Mouse (Mus musculus) midbrain, embryonic 11.5 days (tissue): Measurements from ENCODE around the gene Stard13. TPM values are rescaled to one million over a fixed set of nuclear protein-coding genes. Genes with fewer than 3 reads are reported as not detected.

Source experiments
- ATAC-seq: fragments of 200-750 bp; cut with Nextera tagmentation; 2 replicates; pipeline ENCODE4 v1.8.0; 2017; ENCODE audit warnings: moderate TSS enrichment, moderate library complexity; ENCODE audit not compliant: low FRiP score
- DNase-seq: peaks from one replicate; pipeline ENCODE4 v3.0.0; 2015; ENCODE audit warnings: low spot score; ENCODE audit errors: missing footprints
- H3K27ac ChIP-seq: fragments of 300-500 bp; sonication (generic); 2 replicates; pipeline ENCODE4 v1.5.1; 2014; ENCODE audit warnings: low read depth, low read length
- H3K27me3 ChIP-seq: fragments of 300-500 bp; sonication (generic); 2 replicates; pipeline ENCODE4 v1.6.1; 2014; ENCODE audit warnings: mild to moderate bottlenecking, low read length, moderate library complexity, mixed read lengths; ENCODE audit not compliant: control insufficient read depth, insufficient read depth
- H3K36me3 ChIP-seq: fragments of 300-500 bp; sonication (generic); 2 replicates; pipeline ENCODE4 v1.6.1; 2014; ENCODE audit warnings: mild to moderate bottlenecking, low read length, moderate library complexity, mixed read lengths; ENCODE audit not compliant: control insufficient read depth, insufficient read depth
- H3K4me1 ChIP-seq: fragments of 300-500 bp; sonication (generic); 2 replicates; pipeline ENCODE4 v1.6.1; 2014; ENCODE audit warnings: low read length; ENCODE audit not compliant: control insufficient read depth, insufficient read depth
- H3K4me2 ChIP-seq: fragments of 300-500 bp; sonication (generic); 2 replicates; pipeline ENCODE4 v1.6.1; 2014; ENCODE audit warnings: mild to moderate bottlenecking, moderate library complexity
- H3K4me3 ChIP-seq: fragments of 300-500 bp; sonication (generic); 2 replicates; pipeline ENCODE4 v1.5.1; 2014; ENCODE audit warnings: low read depth, low read length
- H3K9ac ChIP-seq: fragments of 300-500 bp; sonication (generic); 2 replicates; pipeline ENCODE4 v1.6.1; 2014; ENCODE audit warnings: low read length
- H3K9me3 ChIP-seq: fragments of 300-500 bp; sonication (generic); 2 replicates; pipeline ENCODE4 v1.6.1; 2016; ENCODE audit warnings: low read length; ENCODE audit not compliant: control insufficient read depth
- WGBS: fragments of 180-500 bp; shearing (Covaris S2); extraction: QIAGEN DNeasy Blood & Tissue Kit; methylation state at CpG from one replicate; pipeline ENCODE4 v1.1.7; 2014; 5-methylcytosine and 5-hydroxymethylcytosine counted together
- polyA plus RNA-seq: library from polyadenylated mRNA; unstranded; fragments of >200 nt; fragmentation: Nextera tagmentation; extraction: Ambion mirVana; gene quantifications from 2 replicates; pipeline ENCODE4 v1.2.1, GENCODE M21; 2014

The Stard13 gene
- polyA plus RNA-seq, 1 experiment from 2014 or later: 2.9 TPM

DNA sequence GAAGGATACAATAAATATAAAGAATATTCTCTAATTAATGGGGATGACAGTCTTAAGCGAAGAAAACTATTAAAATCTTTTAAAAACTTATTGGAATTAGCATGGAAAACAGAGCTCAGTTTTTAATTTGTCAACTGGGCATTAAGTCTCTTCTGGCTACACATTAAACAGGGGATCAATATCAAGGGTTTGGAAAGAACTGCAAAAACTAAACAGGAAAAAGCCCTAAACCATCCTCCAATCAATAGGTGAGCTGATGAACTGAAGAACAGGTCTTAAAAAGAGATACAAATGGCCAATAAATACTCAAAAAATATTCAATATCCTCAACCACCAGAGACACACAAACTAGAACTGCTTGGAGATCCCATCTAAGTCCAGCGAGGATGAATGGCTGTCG, 56.5 kb downstream of the Stard13 start:
- no peak overlapping the region for H3K4me3 ChIP-seq
- H3K9ac ChIP-seq: no peak overlapping the region
- DNase-seq: no peak
- H3K9me3 ChIP-seq: no peaks in the 10 kb centered on the region
- no peak for ATAC-seq
- no peak overlapping the region for H3K4me2 ChIP-seq
- 90% methylated on average over 3 of the region's 3 CpGs for WGBS
- H3K36me3 ChIP-seq: no peaks in the 10 kb centered on the region
- no peaks in the 10 kb centered on the region for H3K4me1 ChIP-seq
- H3K27me3 ChIP-seq: no peaks in the 10 kb centered on the region
- H3K27ac ChIP-seq: no peak overlapping the region

DNA sequence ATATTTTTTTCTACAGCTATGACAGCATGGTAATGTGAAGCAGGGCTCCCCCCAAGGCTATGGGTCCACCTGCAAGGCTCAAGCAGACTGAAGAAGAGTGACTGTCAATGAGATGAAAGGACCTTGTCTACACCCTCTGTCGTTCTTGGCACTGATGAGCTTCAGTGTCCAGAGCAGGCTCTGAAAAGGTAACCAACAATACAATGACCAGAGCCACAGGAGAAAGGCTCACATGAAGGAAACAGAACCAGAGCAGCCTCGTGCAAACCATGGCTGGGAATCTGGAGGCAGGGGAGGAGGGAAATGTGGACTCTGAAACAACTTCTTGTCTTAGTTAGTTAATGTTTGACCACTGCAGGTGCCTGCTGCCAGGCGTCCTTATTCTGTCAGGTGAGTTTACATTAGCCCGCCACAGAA, 57.7 kb downstream of the Stard13 start:
- no peaks in the 10 kb centered on the region for H3K9me3 ChIP-seq
- no peak overlapping the region for H3K4me3 ChIP-seq
- H3K36me3 ChIP-seq: no peaks in the 10 kb centered on the region
- H3K4me1 ChIP-seq: no peaks in the 10 kb centered on the region
- WGBS: 83% methylated on average over 4 of the region's 4 CpGs
- DNase-seq (no peak), ATAC-seq (no peak)
- no peak overlapping the region for H3K4me2 ChIP-seq
- no peak overlapping the region for H3K9ac ChIP-seq
- no peak overlapping the region for H3K27ac ChIP-seq
- H3K27me3 ChIP-seq: no peaks in the 10 kb centered on the region

DNA sequence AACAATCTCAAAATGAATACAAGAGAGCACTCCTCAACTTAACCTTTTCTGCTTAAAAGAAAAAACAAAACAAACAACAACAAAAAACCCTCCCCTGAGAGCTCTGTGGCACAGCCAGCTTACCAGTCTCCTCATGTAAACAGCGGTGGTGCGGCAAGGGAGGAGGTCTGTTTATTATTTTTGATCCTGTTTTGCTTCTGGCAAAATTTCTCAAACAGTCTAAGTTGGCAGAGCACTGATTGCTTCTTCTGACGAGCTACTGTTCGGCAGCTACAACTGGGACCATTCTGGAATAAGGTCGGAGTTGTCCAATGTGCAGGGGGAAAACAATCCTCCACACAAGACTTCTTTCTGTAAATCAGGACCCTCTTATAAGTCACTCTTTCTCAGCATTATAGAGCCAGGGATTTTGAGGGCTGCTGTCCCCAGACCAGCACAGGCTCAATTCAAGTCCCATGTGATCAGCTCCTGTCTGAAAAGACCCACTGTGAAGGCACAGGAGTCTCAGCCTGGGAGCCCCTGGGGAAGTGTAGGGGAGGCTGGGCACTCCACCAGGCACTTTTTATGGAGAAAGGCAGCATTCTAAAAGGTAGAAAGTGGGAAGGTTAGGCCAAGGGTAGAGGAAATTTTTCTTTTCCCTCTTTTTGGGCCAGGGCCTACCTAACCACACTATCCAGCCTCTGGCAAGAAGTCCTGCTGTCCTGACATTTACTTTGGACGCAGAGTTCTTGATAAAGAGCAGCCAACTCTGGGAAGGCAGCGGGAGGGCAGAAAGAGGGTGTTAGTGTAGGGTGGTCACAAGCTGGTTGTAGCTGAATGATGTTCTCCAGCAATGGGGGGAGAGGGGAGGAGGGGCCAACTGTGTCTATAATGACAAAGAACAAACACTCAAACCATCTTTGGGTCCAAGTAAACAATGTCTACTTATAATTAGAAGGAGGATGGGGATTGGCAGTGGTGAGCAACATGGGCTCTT, 58.9 kb downstream of the Stard13 start:
- WGBS: 75% methylated on average over 7 of the region's 7 CpGs
- H3K4me3 ChIP-seq: no peak overlapping the region
- H3K4me2 ChIP-seq: no peak overlapping the region
- no peaks in the 10 kb centered on the region for H3K9me3 ChIP-seq
- ATAC-seq (no peak), DNase-seq (no peak)
- no peak overlapping the region for H3K27ac ChIP-seq
- no peaks in the 10 kb centered on the region for H3K27me3 ChIP-seq
- no peaks in the 10 kb centered on the region for H3K4me1 ChIP-seq
- no peaks in the 10 kb centered on the region for H3K36me3 ChIP-seq
- H3K9ac ChIP-seq: no peak overlapping the region

DNA sequence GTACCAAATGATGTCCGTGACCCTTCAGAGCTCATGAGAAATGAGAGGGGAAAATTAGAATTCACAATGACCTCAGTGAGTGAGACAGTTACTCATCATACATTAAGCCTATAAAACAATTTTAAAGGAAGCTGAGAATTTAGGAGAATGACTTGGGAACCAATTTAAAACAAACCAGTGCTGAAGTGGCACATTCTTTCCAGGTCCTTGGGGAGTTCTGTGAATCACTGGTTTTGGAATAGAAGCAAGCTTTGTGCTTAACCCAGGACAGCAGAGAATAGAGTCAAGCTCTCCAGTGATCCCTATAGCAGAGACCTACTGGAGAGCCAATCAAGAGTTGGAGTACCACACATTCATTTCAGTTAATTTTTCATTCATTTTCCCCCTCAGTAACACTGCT, 59.9 kb downstream of the Stard13 start:
- Histone ChIP-seq H3K4me3 (no peak overlapping the region), H3K27ac (no peak overlapping the region), H3K4me1 (no peaks in the 10 kb centered on the region), H3K27me3 (no peaks in the 10 kb centered on the region), H3K4me2 (no peak overlapping the region), H3K9ac (no peak overlapping the region), H3K36me3 (no peaks in the 10 kb centered on the region), H3K9me3 (no peaks in the 10 kb centered on the region)
- DNase-seq (no peak), ATAC-seq (no peak)
- WGBS: 100% methylated on average over 1 of the region's 1 CpGs

DNA sequence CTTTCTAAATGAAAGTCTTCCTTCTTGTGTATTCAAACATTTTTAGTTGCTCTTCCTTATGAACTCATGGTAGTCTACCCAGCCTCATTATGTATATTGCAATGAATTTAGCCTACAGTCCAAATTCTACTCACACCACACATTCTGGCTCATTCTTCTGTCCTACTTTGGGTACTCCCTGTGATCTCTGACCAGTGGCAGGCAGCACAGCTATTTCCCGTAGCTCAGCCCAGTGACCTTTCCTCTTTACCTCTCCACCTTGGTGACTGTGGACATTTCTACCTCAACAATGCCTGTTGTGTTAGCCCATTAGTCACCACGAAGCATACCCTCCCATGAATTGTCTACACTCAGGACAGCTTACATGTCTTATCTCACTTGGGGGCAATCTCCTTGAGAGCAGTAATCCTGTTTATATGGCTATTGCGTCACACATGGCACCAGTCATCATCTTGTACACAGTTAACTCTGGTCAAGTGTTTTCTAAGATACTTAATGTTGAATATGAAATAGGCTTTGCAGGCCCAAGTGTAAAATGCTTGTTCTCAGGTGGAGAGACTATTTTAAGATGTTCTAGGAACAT, 63.4 kb downstream of the Stard13 start:
- no peak for DNase-seq
- ATAC-seq: no peak
- Histone ChIP-seq H3K4me3 (no peak overlapping the region), H3K9ac (no peak overlapping the region), H3K9me3 (no peaks in the 10 kb centered on the region), H3K4me2 (no peak overlapping the region), H3K36me3 (no peaks in the 10 kb centered on the region), H3K4me1 (no peaks in the 10 kb centered on the region), H3K27me3 (no peaks in the 10 kb centered on the region), H3K27ac (no peak overlapping the region)
- 81% methylated on average over 3 of the region's 3 CpGs for WGBS

DNA sequence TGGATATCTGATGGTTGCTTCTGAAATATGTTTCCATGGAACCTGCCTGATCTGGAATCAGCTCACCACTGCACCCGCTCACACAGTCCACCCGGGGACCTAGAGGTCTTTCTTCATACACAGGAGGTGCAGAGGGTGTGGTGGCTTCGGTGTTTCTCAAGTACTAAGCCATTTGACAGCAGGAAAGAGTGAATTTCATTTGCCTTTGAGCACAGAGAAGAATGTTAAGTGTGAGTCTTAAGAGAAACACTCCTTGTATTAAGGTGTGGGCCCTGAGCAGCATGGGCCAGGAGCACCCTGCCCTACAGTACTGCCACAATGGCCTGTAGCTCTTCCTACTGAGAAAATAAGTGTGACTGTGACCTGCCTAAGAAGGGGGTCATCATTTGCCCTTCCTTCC, 65.4 kb downstream of the Stard13 start:
- no peaks in the 10 kb centered on the region for H3K4me1 ChIP-seq
- no peak overlapping the region for H3K4me3 ChIP-seq
- ATAC-seq (no peak), DNase-seq (no peak)
- no peak overlapping the region for H3K4me2 ChIP-seq
- no peak overlapping the region for H3K9ac ChIP-seq
- WGBS: 88% methylated on average over 3 of the region's 3 CpGs
- H3K27ac ChIP-seq: no peak overlapping the region
- no peaks in the 10 kb centered on the region for H3K36me3 ChIP-seq
- H3K9me3 ChIP-seq: no peaks in the 10 kb centered on the region
- H3K27me3 ChIP-seq: no peaks in the 10 kb centered on the region

DNA sequence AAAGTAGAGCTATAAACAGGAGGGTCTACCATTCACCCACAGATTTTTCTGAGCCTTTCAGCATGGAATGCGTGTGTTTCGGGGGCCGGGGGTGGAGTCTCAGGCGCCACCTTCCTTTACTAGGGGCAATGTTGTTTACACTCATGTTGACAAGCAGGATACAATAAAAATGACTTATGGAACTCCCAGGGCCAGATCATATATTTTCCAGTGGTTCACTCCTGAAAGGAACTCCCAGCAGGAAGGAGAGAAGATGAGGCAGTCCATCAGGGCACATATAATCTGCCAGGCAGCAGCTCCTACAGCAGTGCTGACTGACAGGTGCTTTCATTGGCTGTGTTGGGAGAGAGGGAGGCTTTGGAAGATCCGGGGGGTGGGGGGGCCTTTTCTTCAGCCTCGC, 66.0 kb downstream of the Stard13 start:
- no peak overlapping the region for H3K9ac ChIP-seq
- H3K4me2 ChIP-seq: no peak overlapping the region
- no peaks in the 10 kb centered on the region for H3K27me3 ChIP-seq
- DNase-seq (no peak), ATAC-seq (no peak)
- no peak overlapping the region for H3K27ac ChIP-seq
- no peaks in the 10 kb centered on the region for H3K9me3 ChIP-seq
- WGBS: 87% methylated on average over 6 of the region's 6 CpGs
- no peak overlapping the region for H3K4me3 ChIP-seq
- H3K4me1 ChIP-seq: no peaks in the 10 kb centered on the region
- H3K36me3 ChIP-seq: no peaks in the 10 kb centered on the region

DNA sequence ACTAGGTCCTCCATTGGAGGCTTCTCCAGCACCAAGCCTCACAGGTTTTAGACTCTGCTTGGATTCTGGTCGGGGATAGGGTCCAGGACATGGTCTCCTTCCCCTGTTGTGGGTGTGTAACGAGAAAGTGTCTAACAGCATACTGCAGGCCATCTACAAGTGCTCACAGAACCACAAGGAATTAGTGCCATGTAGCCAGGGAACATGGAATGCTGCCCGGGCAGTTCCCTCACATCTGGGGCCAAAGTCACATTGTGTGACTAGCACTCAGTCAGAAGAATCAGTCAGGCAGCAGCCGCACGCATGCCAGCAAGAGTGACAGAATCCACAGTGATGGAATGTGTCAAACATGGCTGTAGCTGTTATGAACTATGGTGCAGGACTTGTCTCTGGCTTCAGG, 67.4 kb downstream of the Stard13 start:
- no peak overlapping the region for H3K4me2 ChIP-seq
- H3K27me3 ChIP-seq: no peaks in the 10 kb centered on the region
- WGBS: 84% methylated on average over 5 of the region's 5 CpGs

DNA sequence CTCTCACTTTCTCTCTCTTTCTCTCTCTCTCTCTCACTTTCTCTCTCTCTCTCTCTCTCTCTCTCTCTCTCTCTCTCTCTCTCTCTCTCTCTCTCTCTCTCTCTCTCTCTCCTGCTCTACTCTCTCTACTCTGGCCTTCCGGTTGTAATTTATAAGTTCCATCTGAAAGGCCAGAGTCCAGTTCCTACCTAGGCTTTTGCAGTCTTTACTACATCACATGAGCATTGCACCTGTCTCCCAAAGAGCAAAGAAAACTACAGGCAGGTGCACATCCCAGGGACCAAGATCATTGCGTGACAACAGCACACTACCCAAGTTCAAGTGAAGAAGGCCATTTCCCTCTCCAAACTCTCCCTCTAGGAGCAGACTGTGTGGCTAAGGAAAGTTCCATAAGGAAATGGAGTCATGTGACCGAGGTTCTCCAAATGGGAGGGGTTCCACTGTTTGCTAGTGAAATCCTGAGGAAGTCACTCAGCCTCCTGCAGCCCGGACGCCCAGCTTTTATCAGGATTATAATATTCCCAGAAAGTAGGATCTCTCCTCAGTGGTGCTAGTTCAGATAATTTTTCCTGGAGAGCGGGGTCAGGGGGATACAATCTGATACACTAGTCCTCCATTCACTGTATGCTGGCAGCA, 68.1 kb downstream of the Stard13 start:
- H3K4me2 ChIP-seq: no peak overlapping the region
- no peak for ATAC-seq
- WGBS: 87% methylated on average over 6 of the region's 6 CpGs

More for the DNA sequence above, 67.4 kb downstream of the Stard13 start:
- Histone ChIP-seq H3K36me3 (no peaks in the 10 kb centered on the region), H3K27ac (no peak overlapping the region), H3K9ac (no peak overlapping the region), H3K4me3 (no peak overlapping the region), H3K9me3 (no peaks in the 10 kb centered on the region), H3K4me1 (no peaks in the 10 kb centered on the region)
- peak; percentile 81 for DNase-seq
- no peak for ATAC-seq

More for the DNA sequence above, 68.1 kb downstream of the Stard13 start:
- Histone ChIP-seq H3K9ac (no peak overlapping the region), H3K4me1 (no peaks in the 10 kb centered on the region), H3K27ac (no peak overlapping the region), H3K4me3 (no peak overlapping the region), H3K9me3 (no peaks in the 10 kb centered on the region), H3K36me3 (no peaks in the 10 kb centered on the region), H3K27me3 (no peaks in the 10 kb centered on the region)
- DNase-seq: peak; percentile 83
